Mouse (Mus musculus) embryo, embryonic 11 days (tissue): ENCODE results near the gene Kcnt1.
"Not testable (repeated sequence)": the region's sequence is repeated elsewhere in the genome, so short reads cannot be mapped to it uniquely, and the experiment has no call there.

Source experiments
- DNase-seq: peaks from one replicate; pipeline ENCODE4 v3.0.0-alpha.2; 2015

Gene Kcnt1

GRCm38 (mm10) chr2:25863337-25864131 is at the start of gene Kcnt1:
Gene Kcnt1, plus strand, starts transcription at chr2:25863734.
- DNase-seq = peak; percentile 71

GRCm38 (mm10) chr2:25815748-25816147 is 47.8 kb upstream of the Kcnt1 start, which contains the start of gene Glt6d1:
Gene Glt6d1, minus strand, starts transcription at chr2:25815848.
- DNase-seq = not testable (repeated sequence)

- no peak for DNase-seq
Observed at GRCm38 (mm10) chr2:25822806-25823205, 40.7 kb upstream of the Kcnt1 start, which contains the start of gene Lcn9. Gene Lcn9, plus strand, starts transcription at chr2:25823153.

- no peak for DNase-seq
Observed at GRCm38 (mm10) chr2:25824751-25825150, 38.8 kb upstream of the Kcnt1 start.

- DNase-seq = no peak
Observed at GRCm38 (mm10) chr2:25828344-25828947, 35.1 kb upstream of the Kcnt1 start.

GRCm38 (mm10) chr2:25830786-25831185 is 32.7 kb upstream of the Kcnt1 start:
- no peak for DNase-seq

- DNase-seq = peak; percentile 72
Observed at GRCm38 (mm10) chr2:25836291-25836690, 27.2 kb upstream of the Kcnt1 start.

GRCm38 (mm10) chr2:25842161-25842560 is 21.4 kb upstream of the Kcnt1 start:
- no peak for DNase-seq

GRCm38 (mm10) chr2:25842758-25843157 is 20.8 kb upstream of the Kcnt1 start:
- DNase-seq = no peak

GRCm38 (mm10) chr2:25844097-25844496 is 19.4 kb upstream of the Kcnt1 start:
- no peak for DNase-seq

GRCm38 (mm10) chr2:25846516-25846915 is 17.0 kb upstream of the Kcnt1 start:
- no peak for DNase-seq

GRCm38 (mm10) chr2:25847226-25847625 is 16.3 kb upstream of the Kcnt1 start, which contains the start of gene Sohlh1:
Gene Sohlh1, minus strand, starts transcription at chr2:25847248.
- no peak for DNase-seq

- peak; percentile 49 for DNase-seq
Observed at GRCm38 (mm10) chr2:25850330-25850729, 13.2 kb upstream of the Kcnt1 start.

GRCm38 (mm10) chr2:25852626-25853025 is 10.9 kb upstream of the Kcnt1 start:
- no peak for DNase-seq

GRCm38 (mm10) chr2:25853998-25854397 is 9.5 kb upstream of the Kcnt1 start:
- no peak for DNase-seq

GRCm38 (mm10) chr2:25859891-25860290 is 3.6 kb upstream of the Kcnt1 start:
- DNase-seq = no peak

GRCm38 (mm10) chr2:25862038-25862437 is 1.5 kb upstream of the Kcnt1 start:
- DNase-seq = no peak

- no peak for DNase-seq
Observed at GRCm38 (mm10) chr2:25862696-25863270, 751 bp upstream of the Kcnt1 start.

GRCm38 (mm10) chr2:25864230-25864629 is 696 bp downstream of the Kcnt1 start:
- DNase-seq = peak; percentile 30

GRCm38 (mm10) chr2:25865412-25865811 is 1.9 kb downstream of the Kcnt1 start:
- DNase-seq = peak; percentile 11

GRCm38 (mm10) chr2:25866656-25867055 is 3.1 kb downstream of the Kcnt1 start:
- no peak for DNase-seq

GRCm38 (mm10) chr2:25877250-25877735 is 13.8 kb downstream of the Kcnt1 start:
- no peak for DNase-seq

- peak; percentile 20 for DNase-seq
Observed at GRCm38 (mm10) chr2:25877736-25878268, 14.3 kb downstream of the Kcnt1 start.
